In the genomic region with DNA sequence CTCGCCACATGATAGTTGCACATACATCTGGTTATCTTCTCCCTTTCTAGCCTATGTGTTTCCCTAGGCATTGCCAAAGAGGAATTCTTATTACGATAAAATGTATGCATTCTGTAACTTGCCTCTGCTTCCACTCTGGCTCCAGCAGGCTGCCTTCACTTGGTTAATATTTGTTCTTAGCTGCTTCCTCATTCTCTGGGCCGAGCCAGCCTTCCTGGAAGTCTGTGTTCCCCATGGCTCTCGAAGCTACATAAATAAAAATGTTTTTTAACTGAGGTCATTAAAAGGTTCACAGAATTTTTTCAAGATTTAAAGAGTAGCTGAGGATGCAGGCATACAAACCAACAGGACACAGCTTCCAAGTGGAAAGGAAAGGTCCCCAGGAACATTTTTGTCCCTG, we compare ENCODE assay signal across 14 mouse cellular contexts.
"Had no signal": no experiment of that assay in that cellular context is flagged by ENCODE, and none has a peak within 500 bp of the region (broad histone marks: within the 10 kb centered on the region; RNA-seq: fewer than 3 reads in every experiment).

No protein-coding gene starts in this region.

- H3K27ac ChIP-seq: intestine, embryonic 15.5 days; limb, embryonic 12.5 days; limb, embryonic 15.5 days; liver, embryonic 14.5 days; lung, embryonic 15.5 days had no signal

- H3K4me1 ChIP-seq: intestine, embryonic 15.5 days; limb, embryonic 12.5 days; limb, embryonic 15.5 days; lung, embryonic 15.5 days had no signal

- H3K27me3 ChIP-seq: intestine, embryonic 15.5 days; limb, embryonic 12.5 days; limb, embryonic 15.5 days; lung, embryonic 15.5 days had no signal

- H3K4me2 ChIP-seq: intestine, embryonic 15.5 days; limb, embryonic 12.5 days; limb, embryonic 15.5 days; liver, embryonic 11.5 days; lung, embryonic 15.5 days; midbrain, embryonic 11.5 days had no signal

- H3K36me3 ChIP-seq: intestine, embryonic 15.5 days; limb, embryonic 12.5 days; limb, embryonic 15.5 days; lung, embryonic 15.5 days had no signal

- H3K4me3 ChIP-seq: intestine, embryonic 15.5 days; limb, embryonic 12.5 days; limb, embryonic 15.5 days; lung, embryonic 15.5 days had no signal

- H3K9me3 ChIP-seq: intestine, embryonic 15.5 days; limb, embryonic 12.5 days; limb, embryonic 15.5 days; lung, embryonic 15.5 days had no signal

- H3K9ac ChIP-seq: intestine, embryonic 15.5 days; limb, embryonic 12.5 days; limb, embryonic 15.5 days; liver, embryonic 14.5 days; liver, postnatal 0 days; lung, embryonic 15.5 days had no signal

- DNase-seq: left cerebral cortex, postnatal 4 days; liver, postnatal 0 days; lung, postnatal 14 days; midbrain, embryonic 14.5 days; thymus, adult 18-20 months; thymus, postnatal 4 days had no signal

- ATAC-seq: hindbrain, embryonic 16.5 days; intestine, embryonic 15.5 days; liver, postnatal 0 days had no signal
